Mouse (Mus musculus): Measurements from ENCODE around the gene 1110008P14Rik.
A peak's percentile ranks its signal among the peaks of the same experiment; 100 is the strongest.

The 1110008P14Rik gene

GRCm38 (mm10) chr2:32381775-32382223 is at the start of gene 1110008P14Rik:
1110008P14Rik (minus strand) TSS chr2:32381938.
- peak; percentile 85 for DNase-seq

GRCm38 (mm10) chr2:32430701-32431676 is 49.3 kb upstream of the 1110008P14Rik start:
- DNase-seq = peak; percentile 73

- DNase-seq = no peak
These were observed 47.6 kb upstream of the 1110008P14Rik start for GRCm38 (mm10) chr2:32429215-32429891.

- DNase-seq = no peak
These were observed 46.6 kb upstream of the 1110008P14Rik start for GRCm38 (mm10) chr2:32428262-32428722.

- DNase-seq = no peak
These were observed 46.0 kb upstream of the 1110008P14Rik start for GRCm38 (mm10) chr2:32427720-32428119.

GRCm38 (mm10) chr2:32426141-32426540 is 44.4 kb upstream of the 1110008P14Rik start:
- no peak for DNase-seq

- DNase-seq = no peak
These were observed 43.8 kb upstream of the 1110008P14Rik start for GRCm38 (mm10) chr2:32425568-32425967.

- DNase-seq = no peak
These were observed 43.1 kb upstream of the 1110008P14Rik start for GRCm38 (mm10) chr2:32424796-32425195.

GRCm38 (mm10) chr2:32423481-32424331 is 42.0 kb upstream of the 1110008P14Rik start:
- DNase-seq = no peak

- DNase-seq = no peak
These were observed 40.1 kb upstream of the 1110008P14Rik start for GRCm38 (mm10) chr2:32421851-32422251.

GRCm38 (mm10) chr2:32420647-32421046 is 38.9 kb upstream of the 1110008P14Rik start:
- no peak for DNase-seq

GRCm38 (mm10) chr2:32420066-32420608 is 38.4 kb upstream of the 1110008P14Rik start:
- no peak for DNase-seq

GRCm38 (mm10) chr2:32419359-32419758 is 37.6 kb upstream of the 1110008P14Rik start:
- no peak for DNase-seq

GRCm38 (mm10) chr2:32418430-32419151 is 36.9 kb upstream of the 1110008P14Rik start:
- DNase-seq = no peak

GRCm38 (mm10) chr2:32417486-32417885 is 35.7 kb upstream of the 1110008P14Rik start:
- DNase-seq = no peak

- no peak for DNase-seq
These were observed 34.8 kb upstream of the 1110008P14Rik start for GRCm38 (mm10) chr2:32416556-32416955.

- DNase-seq = no peak
These were observed 34.1 kb upstream of the 1110008P14Rik start for GRCm38 (mm10) chr2:32415801-32416200.

- no peak for DNase-seq
These were observed 32.2 kb upstream of the 1110008P14Rik start for GRCm38 (mm10) chr2:32413936-32414335.

- no peak for DNase-seq
These were observed 31.2 kb upstream of the 1110008P14Rik start for GRCm38 (mm10) chr2:32412742-32413531.

GRCm38 (mm10) chr2:32411407-32411806 is 29.7 kb upstream of the 1110008P14Rik start:
- DNase-seq = no peak

Data from right cerebral cortex, postnatal 4 days (tissue).